Mouse (Mus musculus) splenic B cell, adult 2 months (primary cell): Measurements from ENCODE around the gene Ghdc.
"Not testable (repeated sequence)": the region's sequence is repeated elsewhere in the genome, so short reads cannot be mapped to it uniquely, and the experiment has no call there.

Source experiments
- DNase-seq: peaks from one replicate; pipeline ENCODE4 v3.0.0-alpha.2; 2011; ENCODE audit warnings: low read depth, low spot score
- H3K27me3 ChIP-seq: 2 replicates; pipeline ENCODE4 v1.6.1; 2012; ENCODE audit warnings: mild to moderate bottlenecking, low read length, moderate library complexity, mixed read lengths; ENCODE audit not compliant: control insufficient read depth, poor library complexity, insufficient read depth, severe bottlenecking
- H3K36me3 ChIP-seq: 2 replicates; pipeline ENCODE4 v1.6.1; 2012; ENCODE audit warnings: mild to moderate bottlenecking, low read length, moderate library complexity, mixed read lengths; ENCODE audit not compliant: control insufficient read depth, poor library complexity, insufficient read depth, severe bottlenecking

Ghdc gene

DNA sequence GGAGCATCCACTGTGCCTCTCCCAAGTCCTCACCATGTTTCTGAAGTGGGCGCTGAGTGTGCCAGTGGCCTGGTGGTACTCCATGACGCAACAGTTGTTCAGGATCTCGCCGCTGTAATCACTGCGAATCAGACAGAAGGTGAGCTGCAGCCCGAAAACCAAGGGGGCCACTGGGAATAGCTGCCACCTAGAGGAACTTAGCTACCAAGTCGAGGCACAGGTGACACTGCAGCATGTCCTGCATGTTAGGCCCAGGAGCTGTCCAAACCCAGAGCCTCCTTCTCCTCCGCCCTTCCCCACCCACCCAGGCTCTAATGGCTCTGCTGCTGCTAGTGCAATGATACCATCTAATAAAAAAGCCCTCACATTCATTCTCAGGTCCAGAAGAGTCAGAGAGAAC, 25.8 kb upstream of the Ghdc start:
- H3K36me3 ChIP-seq, result peaks cover 36% of the 10 kb centered on the region
- DNase-seq, result no peak
- no peaks in the 10 kb centered on the region for H3K27me3 ChIP-seq

DNA sequence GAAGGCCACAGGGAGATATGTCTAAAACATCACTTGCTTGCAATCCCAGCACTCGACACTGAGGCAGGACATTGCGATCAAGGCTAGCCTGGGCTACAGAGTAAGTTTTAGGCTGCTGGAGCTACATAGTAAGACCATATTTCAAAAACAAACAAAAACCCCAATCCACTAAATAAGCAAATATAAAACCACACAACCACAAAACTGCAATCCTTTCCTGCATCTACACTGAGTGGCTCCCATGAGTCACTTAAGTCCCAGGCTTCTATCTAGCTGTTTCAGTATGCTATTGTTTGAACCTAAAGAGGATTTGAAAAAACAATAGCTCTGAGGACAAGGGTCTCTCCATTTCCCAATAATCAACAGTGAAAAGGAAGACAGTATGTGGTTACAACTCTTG, 24.6 kb upstream of the Ghdc start:
- DNase-seq, result no peak
- H3K36me3 ChIP-seq, result peaks cover 30% of the 10 kb centered on the region
- no peaks in the 10 kb centered on the region for H3K27me3 ChIP-seq

DNA sequence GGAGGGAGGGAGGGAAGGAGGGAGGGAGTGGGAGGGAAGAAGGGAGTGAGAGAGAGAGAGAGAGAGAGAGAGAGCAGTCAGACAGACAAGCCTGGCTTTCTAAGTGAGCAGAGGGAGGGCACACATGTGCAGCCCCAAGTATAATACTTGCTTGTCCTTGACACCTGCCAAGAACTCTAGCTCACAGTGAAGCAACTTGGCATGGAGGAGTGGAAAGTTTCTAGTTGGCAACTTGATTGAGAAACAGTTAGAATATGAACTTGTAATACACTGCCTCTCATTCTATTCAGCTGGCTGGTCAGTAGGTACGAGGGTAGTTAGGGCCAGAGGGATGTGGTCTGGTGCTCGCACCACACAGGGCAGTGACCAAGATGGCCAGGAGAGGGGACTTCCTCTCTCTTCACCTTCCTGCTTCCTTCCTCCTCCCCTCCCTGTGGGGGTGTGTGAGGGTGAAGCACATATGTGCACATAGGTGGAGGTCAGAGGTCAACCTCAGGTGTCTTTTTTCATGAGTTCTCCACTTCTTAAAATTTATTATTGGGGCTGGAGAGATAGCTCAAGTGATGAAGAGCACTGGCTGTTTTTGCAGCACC, 20.8 kb upstream of the Ghdc start:
- no peak for DNase-seq
- Histone ChIP-seq H3K36me3 (peaks cover 37% of the 10 kb centered on the region), H3K27me3 (no peaks in the 10 kb centered on the region; the same call in 1 of the 2 replicates)

DNA sequence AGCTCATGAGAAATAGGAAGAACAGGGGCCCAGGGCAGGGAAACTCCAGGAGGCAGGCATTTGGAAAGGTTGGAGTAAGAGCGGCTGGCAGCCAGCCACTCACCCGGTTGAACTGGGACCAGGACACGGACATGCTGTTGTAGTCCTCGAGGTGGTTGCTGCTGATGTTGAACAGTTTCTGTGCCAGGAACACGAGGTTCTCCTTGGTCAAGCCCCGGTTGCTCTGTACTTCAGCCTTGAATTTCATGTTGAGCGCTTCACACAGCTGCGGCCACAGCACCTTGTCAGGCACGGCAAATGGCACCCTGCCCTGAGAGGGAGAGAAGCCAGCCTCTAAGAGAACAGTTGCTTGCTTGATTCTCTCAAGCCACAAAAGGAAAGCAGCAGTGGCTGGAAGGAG, 19.9 kb upstream of the Ghdc start:
- not testable (repeated sequence) for DNase-seq, H3K27me3 ChIP-seq
- H3K36me3 ChIP-seq, result peaks cover 33% of the 10 kb centered on the region

DNA sequence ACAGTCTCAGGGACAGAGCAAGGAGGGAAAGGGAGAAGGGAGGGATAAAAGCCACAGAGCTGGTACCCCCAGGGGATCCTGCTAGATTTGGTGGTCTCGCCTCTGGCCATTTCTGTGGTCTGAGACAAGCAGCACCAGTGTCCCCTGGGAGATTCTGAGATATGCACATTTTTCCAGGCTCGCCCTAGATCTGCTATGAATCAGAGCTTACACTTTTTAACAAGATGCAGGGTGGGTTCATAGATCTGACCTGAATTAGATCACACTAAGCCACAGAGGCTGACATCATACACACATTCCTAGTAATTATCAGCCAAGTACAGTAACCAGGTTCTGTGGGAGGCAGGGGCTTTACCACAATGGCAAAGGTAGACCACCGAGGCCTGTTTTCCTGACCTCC, 18.9 kb upstream of the Ghdc start:
- Histone ChIP-seq H3K36me3 (peaks cover 31% of the 10 kb centered on the region), H3K27me3 (no peaks in the 10 kb centered on the region; the same call in 1 of the 2 replicates)
- no peak for DNase-seq

DNA sequence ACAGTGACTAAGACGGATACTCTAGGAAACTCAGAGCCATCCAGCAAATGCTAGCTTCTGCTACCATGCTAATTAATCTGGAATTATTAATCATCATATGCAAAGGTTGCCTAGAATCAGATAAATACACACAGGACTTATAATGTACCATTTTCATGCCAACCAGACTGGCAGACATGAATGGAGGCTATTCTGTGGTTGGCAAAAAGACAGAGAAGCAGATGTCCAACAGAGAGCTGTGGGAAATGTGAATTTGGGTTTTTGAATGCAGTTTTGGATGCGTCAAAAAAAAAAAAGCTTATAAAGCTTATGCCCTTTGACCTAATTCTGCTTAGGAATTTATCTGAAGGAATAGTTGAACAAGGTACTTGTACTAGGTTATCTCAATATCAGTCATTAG, 15.0 kb upstream of the Ghdc start:
- Histone ChIP-seq H3K36me3 (peaks cover 45% of the 10 kb centered on the region), H3K27me3 (no peaks in the 10 kb centered on the region; the same call in 1 of the 2 replicates)
- DNase-seq, result no peak

DNA sequence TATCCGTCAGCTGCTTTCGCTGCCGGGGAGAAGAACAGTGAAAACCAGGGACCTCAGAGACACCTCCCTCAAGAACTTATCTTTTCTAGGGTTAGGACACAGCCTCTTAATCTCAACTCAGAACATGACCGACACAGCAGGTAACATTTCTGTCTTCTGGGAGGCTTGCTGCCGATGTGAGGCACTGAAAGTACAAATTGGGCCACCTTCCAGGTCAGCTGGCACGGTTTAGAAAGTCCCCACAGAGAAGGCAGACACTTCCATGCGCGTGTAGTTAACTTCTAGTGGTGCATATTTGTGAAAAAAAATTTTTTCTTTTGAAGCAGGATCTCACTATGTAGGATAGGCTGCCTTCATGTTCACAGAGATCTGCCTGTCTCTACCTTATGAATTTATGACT, 13.5 kb upstream of the Ghdc start:
- no peaks in the 10 kb centered on the region; the same call in 1 of the 2 replicates for H3K27me3 ChIP-seq
- H3K36me3 ChIP-seq, result peaks cover 38% of the 10 kb centered on the region
- DNase-seq, result no peak

DNA sequence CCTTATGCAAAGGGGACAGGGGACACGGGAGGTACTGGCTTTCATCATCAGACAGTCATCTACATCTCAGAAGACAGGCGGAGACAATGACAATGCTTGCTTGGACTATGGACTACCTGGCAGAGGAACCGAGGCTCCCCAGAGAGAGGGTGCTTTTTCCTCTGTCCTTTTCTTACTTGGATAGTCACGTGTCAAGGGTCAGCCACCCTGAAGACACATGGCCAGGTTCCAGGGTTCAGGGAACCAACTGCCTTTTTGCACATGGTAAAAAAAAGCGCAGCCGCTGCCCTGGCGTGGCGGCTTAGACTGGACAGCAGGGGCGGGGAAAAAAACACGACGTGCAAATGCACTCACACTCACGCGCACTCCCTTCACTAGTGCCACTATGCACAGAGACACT, 11.8 kb upstream of the Ghdc start:
- DNase-seq, result no peak
- Histone ChIP-seq H3K27me3 (no peaks in the 10 kb centered on the region), H3K36me3 (peaks cover 31% of the 10 kb centered on the region)

DNA sequence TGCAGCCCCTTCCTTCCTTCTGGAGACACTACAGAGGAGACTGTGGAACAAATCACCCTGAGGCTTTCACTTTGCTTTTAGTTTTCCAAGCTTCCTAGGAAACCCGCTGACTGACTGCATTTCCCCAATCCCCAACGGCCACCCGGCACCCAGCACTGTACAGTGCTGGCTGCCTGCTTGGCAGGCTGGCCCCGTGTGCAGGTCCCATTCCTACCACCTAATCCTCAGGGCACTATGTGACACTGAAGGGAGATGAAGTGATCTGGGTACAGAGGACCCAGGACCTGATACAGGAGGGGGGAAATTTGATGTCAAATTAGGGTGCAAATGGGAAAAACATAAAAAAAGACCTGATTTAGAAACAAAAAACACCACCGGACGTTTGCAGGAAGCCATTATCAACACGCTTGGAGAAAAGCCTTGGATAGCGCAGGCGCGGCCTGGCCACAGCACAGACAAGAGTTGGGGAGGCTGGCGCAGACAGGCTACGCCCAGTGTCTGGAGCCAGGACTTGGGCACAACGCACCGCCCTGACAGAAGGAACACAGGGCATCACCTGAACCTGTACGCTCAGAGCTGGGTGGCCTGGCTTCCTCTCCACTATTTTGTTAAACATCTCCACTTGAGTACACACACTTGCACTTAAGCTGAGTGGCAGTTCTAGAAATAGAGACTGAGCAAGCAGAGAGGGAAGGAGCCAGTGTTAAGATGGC, 11.2 kb upstream of the Ghdc start:
- Histone ChIP-seq H3K36me3 (peaks cover 29% of the 10 kb centered on the region), H3K27me3 (no peaks in the 10 kb centered on the region)
- DNase-seq, result no peak

DNA sequence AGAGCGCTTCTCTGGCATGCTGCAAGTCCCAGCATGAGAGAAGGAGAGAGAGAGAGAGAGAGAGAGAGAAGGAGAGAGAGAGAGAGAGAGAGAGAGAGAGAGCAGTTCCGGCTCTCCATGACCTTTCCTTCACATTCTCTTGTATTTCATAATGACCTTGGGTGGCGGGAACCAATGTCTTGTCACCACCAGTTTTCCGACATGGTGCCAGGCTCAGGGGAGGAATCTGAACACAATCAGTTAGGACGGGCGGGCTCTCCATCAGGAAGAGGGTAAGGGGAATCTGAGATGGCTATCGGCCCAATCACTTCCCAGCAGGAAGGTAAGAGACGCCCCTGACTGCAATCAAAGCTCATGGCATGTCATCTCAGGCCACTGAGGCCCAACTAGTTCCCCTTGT, 9.5 kb upstream of the Ghdc start:
- H3K36me3 ChIP-seq, result peaks cover 23% of the 10 kb centered on the region
- no peak for DNase-seq
- no peaks in the 10 kb centered on the region for H3K27me3 ChIP-seq

DNA sequence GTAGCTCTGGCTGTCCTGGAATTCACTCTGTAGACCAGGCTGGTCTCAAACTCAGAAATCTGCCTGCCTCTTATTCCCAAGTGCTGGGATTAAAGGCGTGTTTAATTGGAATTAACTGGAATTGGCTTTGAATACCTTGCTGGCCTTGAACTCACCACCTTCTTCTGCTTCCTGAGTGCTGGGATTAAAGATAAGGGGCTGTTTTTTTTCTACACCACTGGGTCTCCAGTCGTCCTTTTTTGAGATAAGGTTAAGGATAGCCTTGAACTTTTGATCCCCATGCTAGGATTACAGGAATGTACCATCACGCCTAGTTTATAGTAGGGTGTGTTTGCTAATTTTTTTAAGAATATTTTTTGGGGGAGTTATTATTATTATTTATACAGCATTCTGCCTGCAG, 7.3 kb upstream of the Ghdc start:
- no peak for DNase-seq
- no peaks in the 10 kb centered on the region for H3K27me3 ChIP-seq
- peaks cover 15% of the 10 kb centered on the region for H3K36me3 ChIP-seq

DNA sequence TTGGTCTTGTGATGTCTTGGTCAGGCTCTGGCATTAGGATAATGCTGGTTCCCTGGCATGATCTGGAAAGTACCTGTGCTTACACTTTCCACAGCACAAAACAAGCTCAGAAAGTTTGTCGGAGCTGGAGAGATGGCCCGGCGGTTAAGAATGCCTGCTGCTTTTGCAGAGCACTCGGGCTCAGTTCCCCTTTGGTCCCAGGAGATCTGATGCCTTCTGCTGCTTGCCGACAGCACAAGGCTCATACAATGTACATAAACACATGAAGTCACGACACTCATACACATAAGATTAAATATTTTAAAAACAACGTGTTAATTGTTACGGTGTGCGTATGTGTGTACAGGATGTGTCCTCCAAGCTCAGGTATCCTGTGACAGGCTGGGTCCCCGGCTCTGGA, 5.2 kb upstream of the Ghdc start:
- Histone ChIP-seq H3K36me3 (peaks cover 1% of the 10 kb centered on the region; the same call in 1 of the 2 replicates), H3K27me3 (no peaks in the 10 kb centered on the region)
- peak; percentile 86 for DNase-seq

DNA sequence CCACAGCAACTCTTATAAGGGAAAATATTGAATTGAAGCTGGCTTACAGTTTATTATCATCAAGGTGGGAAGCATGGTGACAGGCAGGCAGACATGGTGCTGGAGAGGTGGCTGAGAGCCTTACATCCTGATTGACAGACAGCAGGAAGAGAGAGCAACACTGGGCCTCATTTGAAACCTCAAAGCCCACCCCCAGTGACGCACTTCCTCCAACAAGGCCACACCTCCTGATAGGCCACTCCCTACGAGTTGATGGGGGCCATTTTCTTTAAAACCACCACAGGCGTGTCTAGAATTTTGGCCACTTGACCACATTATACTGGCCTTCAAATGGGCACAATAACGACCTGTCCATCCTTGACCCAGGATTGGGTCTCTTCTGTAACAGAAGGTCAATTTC, 3.5 kb upstream of the Ghdc start:
- no peaks in the 10 kb centered on the region for H3K27me3 ChIP-seq
- H3K36me3 ChIP-seq, result no peaks in the 10 kb centered on the region; the same call in 1 of the 2 replicates
- DNase-seq, result peak; percentile 23

DNA sequence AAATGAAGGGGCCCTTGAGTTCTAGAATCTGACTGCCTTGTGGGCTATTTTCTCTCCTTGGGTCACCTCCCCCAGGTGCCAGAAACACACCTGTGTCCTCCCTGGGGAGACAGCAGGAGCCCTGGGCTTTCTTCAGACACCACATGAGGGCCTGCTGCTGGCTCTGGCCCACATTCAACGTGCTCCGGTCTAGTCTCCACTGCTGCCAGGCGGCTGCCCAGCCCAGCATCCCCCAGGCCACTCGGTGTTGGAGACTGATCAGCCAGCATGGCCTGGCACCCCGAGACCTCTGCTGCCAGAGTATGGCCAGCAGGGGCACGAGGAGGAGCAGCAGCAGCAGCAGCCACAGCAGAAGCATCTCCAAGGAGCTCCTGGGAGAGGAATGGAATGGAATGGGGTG, 777 bp downstream of the Ghdc start:
- Histone ChIP-seq H3K36me3 (no peaks in the 10 kb centered on the region; the same call in 1 of the 2 replicates), H3K27me3 (no peaks in the 10 kb centered on the region)

DNA sequence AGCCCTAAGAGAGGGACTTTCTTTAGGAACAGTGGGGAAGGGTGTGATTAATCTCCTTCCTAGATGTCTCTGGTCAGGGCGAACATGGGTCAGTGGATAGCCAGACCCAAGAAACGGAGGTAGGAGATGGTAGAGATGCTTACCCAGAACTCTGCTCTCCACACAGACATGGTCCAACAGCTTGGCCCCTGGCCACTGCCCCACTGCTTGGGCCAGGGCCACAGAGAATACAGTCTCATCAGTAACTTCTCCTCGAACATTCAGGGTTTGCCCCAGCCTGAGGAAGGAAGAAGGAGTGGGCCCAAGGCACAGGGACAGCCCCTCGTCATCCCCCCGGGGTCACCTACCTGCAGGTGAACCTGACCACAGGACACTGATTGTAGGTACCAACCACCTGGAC, 2.9 kb downstream of the Ghdc start:
- Histone ChIP-seq H3K36me3 (no peaks in the 10 kb centered on the region; the same call in 1 of the 2 replicates), H3K27me3 (no peaks in the 10 kb centered on the region)
- no peak for DNase-seq

More for the DNA sequence above, 777 bp downstream of the Ghdc start:
- no peak for DNase-seq
